Mouse (Mus musculus) testis, postnatal 10 days (tissue): ENCODE data around the gene Ociad2.

Experiments used
- DNase-seq: peaks from one replicate; pipeline ENCODE4 v3.0.0; 2021; ENCODE audit warnings: low spot score

The Ociad2 gene

GRCm38 (mm10) chr5:73304507-73304906 lies 36.3 kb downstream of the Ociad2 start:
- DNase-seq: no peak

GRCm38 (mm10) chr5:73301601-73302307 lies 39.1 kb downstream of the Ociad2 start:
- no peak for DNase-seq

- DNase-seq: no peak
Observed at GRCm38 (mm10) chr5:73295916-73296315, 44.9 kb downstream of the Ociad2 start.

GRCm38 (mm10) chr5:73295016-73295415 lies 45.8 kb downstream of the Ociad2 start:
- no peak for DNase-seq

- DNase-seq: no peak
Observed at GRCm38 (mm10) chr5:73293458-73293827, 47.4 kb downstream of the Ociad2 start.

GRCm38 (mm10) chr5:73292502-73293457 lies 48.0 kb downstream of the Ociad2 start, which contains the start of gene Ociad1:
Gene Ociad1, plus strand, starts transcription at chr5:73292784.
- DNase-seq: peak; percentile 93

GRCm38 (mm10) chr5:73289900-73290299 lies 50.9 kb downstream of the Ociad2 start:
- DNase-seq: no peak

GRCm38 (mm10) chr5:73286603-73287002 lies 54.2 kb downstream of the Ociad2 start:
- DNase-seq: no peak

- DNase-seq: no peak
Observed at GRCm38 (mm10) chr5:73285470-73285978, 55.3 kb downstream of the Ociad2 start.

GRCm38 (mm10) chr5:73284046-73284445 lies 56.8 kb downstream of the Ociad2 start:
- DNase-seq: no peak

- no peak for DNase-seq
Observed at GRCm38 (mm10) chr5:73280567-73280850, 60.3 kb downstream of the Ociad2 start.

- no peak for DNase-seq
Observed at GRCm38 (mm10) chr5:73279732-73280566, 60.9 kb downstream of the Ociad2 start.

- no peak for DNase-seq
Observed at GRCm38 (mm10) chr5:73279190-73279589, 61.6 kb downstream of the Ociad2 start.

- DNase-seq: no peak
Observed at GRCm38 (mm10) chr5:73274941-73275340, 65.9 kb downstream of the Ociad2 start.

- DNase-seq: no peak
Observed at GRCm38 (mm10) chr5:73273171-73273570, 67.7 kb downstream of the Ociad2 start.
